Mouse (Mus musculus): Measurements from ENCODE around the gene Sestd1.

DNA sequence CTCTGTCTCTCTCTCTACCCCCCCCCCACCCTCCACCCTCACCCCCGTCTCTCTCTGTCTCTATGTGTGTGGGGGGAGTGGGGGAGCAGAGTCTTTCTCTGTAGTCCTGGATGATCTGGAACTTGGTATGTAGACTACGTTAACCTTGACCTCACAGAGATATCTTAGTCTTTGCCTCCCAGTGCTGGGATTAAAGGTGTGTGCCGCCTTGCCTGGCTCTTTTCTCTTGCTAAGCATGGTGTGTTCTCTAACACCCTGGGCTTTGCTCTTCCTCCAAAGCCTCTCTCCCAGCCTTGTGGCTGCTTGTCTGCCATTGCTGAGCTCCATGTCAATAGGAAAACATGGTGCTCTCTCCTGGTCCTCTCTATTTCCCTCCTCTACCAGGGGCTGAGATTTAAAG lies 23.3 kb upstream of the Sestd1 start:
- TF ChIP-seq POLR2A (IDR thresholded peaks at IDR 0.05; ENCODE audit: borderline replicate concordance, insufficient read depth, low read length) (no peak), CTCF (IDR thresholded peaks at IDR 0.05; ENCODE audit: borderline replicate concordance, insufficient read depth, low read depth, low read length) (no peak)
